Mouse (Mus musculus) E14TG2a.4 (cell line): ENCODE results near the gene Gak.

ENCODE experiments used
- H3K27me3 ChIP-seq: 2 replicates; pipeline ENCODE4 v1.6.1; 2014; ENCODE audit warnings: low read length, control low read depth; ENCODE audit not compliant: insufficient read depth
- H3K36me3 ChIP-seq: 2 replicates; pipeline ENCODE4 v1.6.1; 2014; ENCODE audit warnings: low read length, control low read depth; ENCODE audit not compliant: insufficient read depth
- H3K4me1 ChIP-seq: replicated peaks from 2 replicates; pipeline ENCODE4 v1.6.1; 2014; ENCODE audit warnings: low read depth, low read length, control low read depth
- H3K4me3 ChIP-seq: replicated peaks from 2 replicates; pipeline ENCODE4 v1.5.1; 2014; ENCODE audit warnings: mild to moderate bottlenecking, low read length
- H3K9me3 ChIP-seq: 2 replicates; pipeline ENCODE4 v1.6.1; 2014; ENCODE audit warnings: low read length, control low read depth
- CTCF ChIP-seq: conservative IDR thresholded peaks from 2 replicates; pipeline ENCODE4 v1.5.1; 2014; ENCODE audit warnings: low read length
- NANOG ChIP-seq: IDR thresholded peaks from 2 replicates; pipeline ENCODE4 v1.6.1; 2014; ENCODE audit warnings: borderline replicate concordance, low read length, mixed read lengths
- POU5F1 ChIP-seq: IDR thresholded peaks from 2 replicates; pipeline ENCODE4 v1.6.1; 2014; ENCODE audit warnings: low read length, borderline replicate concordance

Gene Gak

GRCm38 (mm10) chr5:108629634-108630483 is at the start of gene Gak, which contains the start of gene Tmem175:
Gene Gak (minus strand): TSS chr5:108629755.
Gene Tmem175 (plus strand): TSS chr5:108629770.
- Histone ChIP-seq H3K9me3 (no peaks in the 10 kb centered on the region), H3K36me3 (no peaks in the 10 kb centered on the region), H3K4me1 (peaks cover 25% of the 10 kb centered on the region), H3K4me3 (peak within 1 kb of the TSS; percentile 92), H3K27me3 (no peaks in the 10 kb centered on the region)
- TF ChIP-seq CTCF (no peak), POU5F1 (no peak), NANOG (no peak)

- Histone ChIP-seq H3K36me3 (0 out of 2 replicates have a peak, but pooled peaks cover 3% of the 10 kb centered on the region), H3K27me3 (peaks cover 15% of the 10 kb centered on the region), H3K4me3 (no peak overlapping the region), H3K4me1 (peaks cover 25% of the 10 kb centered on the region), H3K9me3 (no peaks in the 10 kb centered on the region)
- TF ChIP-seq CTCF (no peak), NANOG (no peak), POU5F1 (no peak)
These were observed 48.8 kb upstream of the Gak start for GRCm38 (mm10) chr5:108678296-108678854.

- H3K4me1 ChIP-seq: peaks cover 25% of the 10 kb centered on the region
- TF ChIP-seq POU5F1 (no peak), CTCF (no peak), NANOG (no peak)
- H3K27me3 ChIP-seq: peaks cover 15% of the 10 kb centered on the region
- H3K36me3 ChIP-seq: 0 out of 2 replicates have a peak, but pooled peaks cover 5% of the 10 kb centered on the region
- no peaks in the 10 kb centered on the region for H3K9me3 ChIP-seq
- H3K4me3 ChIP-seq: peak overlapping the region; percentile 75
These were observed 48.2 kb upstream of the Gak start for GRCm38 (mm10) chr5:108677605-108678295.

GRCm38 (mm10) chr5:108676772-108677498 is 47.4 kb upstream of the Gak start:
- peaks cover 15% of the 10 kb centered on the region for H3K27me3 ChIP-seq
- no peaks in the 10 kb centered on the region for H3K9me3 ChIP-seq
- H3K4me1 ChIP-seq: peaks cover 25% of the 10 kb centered on the region
- H3K36me3 ChIP-seq: peaks cover 12% of the 10 kb centered on the region
- H3K4me3 ChIP-seq: peak overlapping the region; percentile 75
- no peak for TF ChIP-seq CTCF

- Histone ChIP-seq H3K27me3 (peaks cover 15% of the 10 kb centered on the region), H3K9me3 (no peaks in the 10 kb centered on the region), H3K4me3 (no peak within 1 kb of the TSS), H3K4me1 (peaks cover 31% of the 10 kb centered on the region), H3K36me3 (peaks cover 17% of the 10 kb centered on the region)
- no peak for TF ChIP-seq POU5F1
- TF ChIP-seq CTCF: no peak
- TF ChIP-seq NANOG: no peak
These were observed 45.8 kb upstream of the Gak start, which contains the start of gene Slc26a1 for GRCm38 (mm10) chr5:108675251-108675816. Gene Slc26a1 (minus strand): TSS chr5:108675569.

GRCm38 (mm10) chr5:108674624-108675023 is 45.1 kb upstream of the Gak start:
- no peak overlapping the region for H3K4me3 ChIP-seq
- no peak for TF ChIP-seq POU5F1
- no peak for TF ChIP-seq CTCF
- H3K27me3 ChIP-seq: peaks cover 15% of the 10 kb centered on the region
- H3K9me3 ChIP-seq: no peaks in the 10 kb centered on the region
- peaks cover 17% of the 10 kb centered on the region for H3K36me3 ChIP-seq
- H3K4me1 ChIP-seq: peaks cover 33% of the 10 kb centered on the region

- Histone ChIP-seq H3K4me3 (no peak overlapping the region), H3K36me3 (peaks cover 17% of the 10 kb centered on the region), H3K4me1 (peaks cover 36% of the 10 kb centered on the region), H3K9me3 (no peaks in the 10 kb centered on the region), H3K27me3 (peaks cover 11% of the 10 kb centered on the region)
- no peak for TF ChIP-seq POU5F1
- TF ChIP-seq CTCF: peak; percentile 24
These were observed 42.2 kb upstream of the Gak start for GRCm38 (mm10) chr5:108671757-108672156.

- H3K36me3 ChIP-seq: peaks cover 17% of the 10 kb centered on the region
- H3K9me3 ChIP-seq: no peaks in the 10 kb centered on the region
- H3K4me3 ChIP-seq: no peak overlapping the region
- H3K4me1 ChIP-seq: peaks cover 31% of the 10 kb centered on the region
- H3K27me3 ChIP-seq: peaks cover 3% of the 10 kb centered on the region
- no peak for TF ChIP-seq NANOG
- TF ChIP-seq CTCF: peak; percentile 28
These were observed 41.2 kb upstream of the Gak start for GRCm38 (mm10) chr5:108670785-108671184.
